In the genomic region with DNA sequence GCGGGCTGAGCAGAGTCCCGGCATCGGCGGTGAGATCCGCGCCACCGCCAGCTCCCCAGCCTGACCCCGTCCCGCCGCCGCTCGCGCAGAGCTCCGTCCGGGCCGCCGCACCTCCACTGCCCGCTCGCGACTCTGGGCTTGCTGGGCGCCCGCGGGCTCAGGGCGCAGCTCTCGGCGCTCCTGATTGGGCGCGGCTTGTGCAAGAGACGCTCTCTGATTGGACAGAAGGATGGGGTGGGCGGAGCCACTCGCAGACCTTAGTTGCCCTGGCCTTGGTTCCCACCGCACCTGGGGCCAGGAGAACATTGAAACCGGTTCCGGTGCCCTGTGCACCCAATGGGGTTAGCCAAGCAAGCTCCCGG, we compare ENCODE assay signal across 8 mouse cellular contexts. TPM values are rescaled to one million over a fixed set of nuclear protein-coding genes. Genes with fewer than 3 reads are reported as not detected.
DNase-seq lines count a peak whose midpoint lies in the region; ATAC-seq and TF ChIP-seq lines count a peak whose summit lies in the region.

No protein-coding gene starts in this region.

- H3K27me3 ChIP-seq in embryonic facial prominence, embryonic 13.5 days: peaks cover 37% of the 10 kb centered on the region
- H3K27me3 ChIP-seq in limb, embryonic 11.5 days (ENCODE audit: control insufficient read depth, insufficient read depth, low read length): no peaks in the 10 kb centered on the region; the same call in 1 of the 2 replicates
- peaks cover 12% of the 10 kb centered on the region; the same call in 1 of the 2 replicates for H3K27me3 ChIP-seq in midbrain, embryonic 13.5 days
- H3K27me3 ChIP-seq in small intestine, adult 2 months (ENCODE audit: control insufficient read depth, insufficient read depth, low read length): no peaks in the 10 kb centered on the region

- peak; percentile 84 to 87 for DNase-seq in heart, adult 18-20 months
- DNase-seq in kidney, adult 11 months: peak; percentile 92
- peak; percentile 85 for DNase-seq in limb, embryonic 11.5 days (ENCODE audit: low spot score)
- no peak for DNase-seq in adipocyte (ENCODE audit: low spot score)

- no peaks in the 10 kb centered on the region for H3K9me3 ChIP-seq in embryonic facial prominence, embryonic 13.5 days
- no peaks in the 10 kb centered on the region for H3K9me3 ChIP-seq in limb, embryonic 11.5 days (ENCODE audit: control insufficient read depth, low read length)
- H3K9me3 ChIP-seq in midbrain, embryonic 13.5 days: no peaks in the 10 kb centered on the region

- WGBS in embryonic facial prominence, embryonic 13.5 days: 2% methylated on average over 35 of the region's 35 CpGs
- 0% methylated on average over 30 of the region's 35 CpGs for WGBS in limb, embryonic 11.5 days
- WGBS in midbrain, embryonic 13.5 days: under 1% methylated on average over 35 of the region's 35 CpGs
- WGBS in small intestine, adult 2 months: under 1% methylated on average over 35 of the region's 35 CpGs

- H3K4me1 ChIP-seq in bone marrow macrophage, adult 2 months (ENCODE audit: control insufficient read depth, insufficient read depth, low read length): no peaks in the 10 kb centered on the region
- H3K4me1 ChIP-seq in embryonic facial prominence, embryonic 13.5 days: peaks cover 7% of the 10 kb centered on the region; the same call in 1 of the 2 replicates
- no peaks in the 10 kb centered on the region for H3K4me1 ChIP-seq in limb, embryonic 11.5 days (ENCODE audit: control insufficient read depth, insufficient read depth, low read length)
- peaks cover 16% of the 10 kb centered on the region for H3K4me1 ChIP-seq in midbrain, embryonic 13.5 days (replicated peaks)
- H3K4me1 ChIP-seq in small intestine, adult 2 months (ENCODE audit: control insufficient read depth, insufficient read depth, insufficient read length, low read length): peaks cover 4% of the 10 kb centered on the region; the same call in 1 of the 2 replicates

- peak overlapping the region; percentile 96 for H3K4me2 ChIP-seq in embryonic facial prominence, embryonic 13.5 days
- peak overlapping the region; percentile 96 for H3K4me2 ChIP-seq in limb, embryonic 11.5 days (ENCODE audit: low read depth, severe bottlenecking)
- peak overlapping the region; percentile 96 for H3K4me2 ChIP-seq in midbrain, embryonic 13.5 days (replicated peaks)

- H3K4me3 ChIP-seq in bone marrow macrophage, adult 2 months (ENCODE audit: insufficient read depth, low read length): peak overlapping the region; percentile 50
- H3K4me3 ChIP-seq in embryonic facial prominence, embryonic 13.5 days: peak overlapping the region; percentile 70
- H3K4me3 ChIP-seq in limb, embryonic 11.5 days (ENCODE audit: low read depth, low read length): peak overlapping the region; percentile 53
- peak overlapping the region; percentile 78 for H3K4me3 ChIP-seq in midbrain, embryonic 13.5 days (replicated peaks)
- H3K4me3 ChIP-seq in small intestine, adult 2 months (ENCODE audit: low read depth, low read length): peak overlapping the region; percentile 81

- peak overlapping the region; percentile 71 for H3K9ac ChIP-seq in embryonic facial prominence, embryonic 13.5 days
- peak overlapping the region; percentile 51 for H3K9ac ChIP-seq in limb, embryonic 11.5 days (ENCODE audit: low read length)
- peak overlapping the region; percentile 71 for H3K9ac ChIP-seq in midbrain, embryonic 13.5 days (replicated peaks)

- H3K36me3 ChIP-seq in embryonic facial prominence, embryonic 13.5 days: no peaks in the 10 kb centered on the region
- H3K36me3 ChIP-seq in limb, embryonic 11.5 days (ENCODE audit: control insufficient read depth, insufficient read depth, low read length): no peaks in the 10 kb centered on the region
- H3K36me3 ChIP-seq in midbrain, embryonic 13.5 days: no peaks in the 10 kb centered on the region
- H3K36me3 ChIP-seq in small intestine, adult 2 months (ENCODE audit: control insufficient read depth, insufficient read depth, low read length): no peaks in the 10 kb centered on the region

- peak; percentile 90 for ATAC-seq in embryonic facial prominence, embryonic 13.5 days (ENCODE audit: insufficient number of reproducible peaks, insufficient read depth, low FRiP score, low TSS enrichment, low read depth)
- peak; percentile 91 for ATAC-seq in limb, embryonic 11.5 days (ENCODE audit: insufficient number of reproducible peaks, low FRiP score, low TSS enrichment, low read depth)
- peak; percentile 97 for ATAC-seq in midbrain, embryonic 13.5 days

- TF ChIP-seq POLR2A in bone marrow macrophage, adult 2 months (IDR thresholded peaks at IDR 0.05; ENCODE audit: borderline replicate concordance, low read depth, low read length): no peak
- TF ChIP-seq POLR2A in small intestine, adult 2 months (IDR thresholded peaks at IDR 0.05; ENCODE audit: low read depth, low read length): peak; percentile 35; the same call in 1 of the 2 replicates

- H3K27ac ChIP-seq in bone marrow macrophage, adult 2 months (ENCODE audit: insufficient read depth, low read depth, low read length): no peak overlapping the region
- H3K27ac ChIP-seq in embryonic facial prominence, embryonic 13.5 days: no peak overlapping the region
- H3K27ac ChIP-seq in limb, embryonic 11.5 days (replicated peaks; ENCODE audit: low read depth, low read length): no peak overlapping the region
- no peak overlapping the region; the same call in 1 of the 2 replicates for H3K27ac ChIP-seq in midbrain, embryonic 13.5 days
- no peak overlapping the region for H3K27ac ChIP-seq in small intestine, adult 2 months (ENCODE audit: insufficient read depth, low read depth, low read length)

- no peak for TF ChIP-seq CTCF in bone marrow macrophage, adult 2 months (IDR thresholded peaks at IDR 0.05; ENCODE audit: low read depth, low read length)
- TF ChIP-seq CTCF in small intestine, adult 2 months (IDR thresholded peaks at IDR 0.05; ENCODE audit: extremely low read depth, insufficient read length, insufficient replicate concordance, low read depth, low read length): no peak

RNA-seq across cellular contexts. Expression of a gene that starts 9.2 kb away (rescaled TPM):
- 3.6 and 4.5 TPM in 2 replicates for polyA plus RNA-seq in bone marrow macrophage, adult 2 months (2012; ENCODE audit: insufficient read depth, insufficient read length, missing spikeins)
- polyA plus RNA-seq in embryonic facial prominence, embryonic 13.5 days (2015; fragmentation: Nextera tagmentation; extraction: Ambion mirVana): 7.5 and 7.9 TPM in 2 replicates
- total RNA-seq in heart, adult 18-20 months (2021): 1 to 10 TPM; 4.7 to 5.9 TPM
- 6.3 and 6.6 TPM in 2 replicates for polyA plus RNA-seq in limb, embryonic 11.5 days (2014; fragmentation: Nextera tagmentation; extraction: Ambion mirVana)
- 3.8 and 7.4 TPM in 2 replicates for polyA plus RNA-seq in midbrain, embryonic 13.5 days (2015; fragmentation: Nextera tagmentation; extraction: Ambion mirVana)
- polyA plus RNA-seq in small intestine, adult 2 months (2012; rRNA removed): 5.9 and 13.1 TPM in 2 replicates
